Mouse (Mus musculus) megakaryocyte, embryonic 14.5 days (primary cell): ENCODE measurements at regions not wholly inside any gene's neighbourhood (a gene's known extent, or its start where the extent isn't known, plus 50 kb on each side); places are given as distances from the start of the nearest gene placed in this dataset.

Experiments
- FLI1 ChIP-seq: IDR thresholded peaks from 2 replicates; pipeline ENCODE4 v1.6.1; 2012; ENCODE audit warnings: low read length, inconsistent platforms, mixed read lengths
- GATA1 ChIP-seq: IDR thresholded peaks from 3 replicates; pipeline ENCODE4 v1.6.1; 2012; ENCODE audit warnings: mixed read lengths, low read length, inconsistent platforms, borderline replicate concordance

- TF ChIP-seq GATA1 (no peak), FLI1 (no peak)
Observed at GRCm38 (mm10) chr12:79905828-79906737, 206.7 kb downstream of the Zfp36l1 start.
